Mouse (Mus musculus) spleen, adult 2 months (tissue): ENCODE data around the gene Acin1. TPM values are rescaled to one million over a fixed set of nuclear protein-coding genes. Genes with fewer than 3 reads are reported as not detected.

Experiments
- DNase-seq, 2 experiments: peaks; one replicate each; pipeline versions ENCODE4 v3.0.0 to v3.0.0-alpha.2; 2012 to 2021; ENCODE audit warnings: low spot score in 2 of 2, low read depth in 1 of 2
- H3K27ac ChIP-seq: fragments of 200-500 bp; 2 replicates; pipeline ENCODE4 v1.5.1; 2012; ENCODE audit warnings: low read length, inconsistent platforms; ENCODE audit not compliant: insufficient read depth
- H3K27me3 ChIP-seq: fragments of 200-500 bp; 2 replicates; pipeline ENCODE4 v1.6.1; 2012; ENCODE audit warnings: mild to moderate bottlenecking, moderate library complexity, low read length, inconsistent platforms; ENCODE audit not compliant: control insufficient read depth, insufficient read depth
- H3K36me3 ChIP-seq: fragments of 200-500 bp; 2 replicates; pipeline ENCODE4 v1.6.1; 2012; ENCODE audit warnings: mild to moderate bottlenecking, low read length, inconsistent platforms; ENCODE audit not compliant: control insufficient read depth, insufficient read depth
- H3K4me1 ChIP-seq: fragments of 200-500 bp; 2 replicates; pipeline ENCODE4 v1.6.1; 2011; ENCODE audit warnings: inconsistent platforms; ENCODE audit not compliant: control insufficient read depth, insufficient read depth, insufficient read length
- H3K4me3 ChIP-seq: fragments of 200-500 bp; 2 replicates; pipeline ENCODE4 v1.5.1; 2011; ENCODE audit warnings: mild to moderate bottlenecking, inconsistent platforms; ENCODE audit not compliant: insufficient read depth, insufficient read length; ENCODE audit errors: extremely low read depth
- CTCF ChIP-seq: fragments of 200-500 bp; IDR thresholded peaks from 2 replicates; pipeline ENCODE4 v1.5.1; 2011; ENCODE audit warnings: mild to moderate bottlenecking, inconsistent platforms; ENCODE audit not compliant: insufficient read depth, insufficient read length, insufficient replicate concordance; ENCODE audit errors: extremely low read depth
- POLR2A ChIP-seq: fragments of 200-500 bp; IDR thresholded peaks from 2 replicates; pipeline ENCODE4 v1.6.1; 2011; ENCODE audit warnings: low read depth, low read length, inconsistent platforms
- WGBS: fragments of 180-500 bp; shearing (Covaris S2); methylation state at CpG from one replicate; pipeline ENCODE4 v1.1.7; 2018; 5-methylcytosine and 5-hydroxymethylcytosine counted together
- polyA plus RNA-seq: library from polyadenylated mRNA; depleted of rRNA; stranded (reverse); fragments of >200 nt; gene quantifications from 2 replicates; pipeline ENCODE4 v1.2.3, GENCODE M21; 2012

Gene Acin1
- polyA plus RNA-seq, 1 experiment: 126 TPM

DNA sequence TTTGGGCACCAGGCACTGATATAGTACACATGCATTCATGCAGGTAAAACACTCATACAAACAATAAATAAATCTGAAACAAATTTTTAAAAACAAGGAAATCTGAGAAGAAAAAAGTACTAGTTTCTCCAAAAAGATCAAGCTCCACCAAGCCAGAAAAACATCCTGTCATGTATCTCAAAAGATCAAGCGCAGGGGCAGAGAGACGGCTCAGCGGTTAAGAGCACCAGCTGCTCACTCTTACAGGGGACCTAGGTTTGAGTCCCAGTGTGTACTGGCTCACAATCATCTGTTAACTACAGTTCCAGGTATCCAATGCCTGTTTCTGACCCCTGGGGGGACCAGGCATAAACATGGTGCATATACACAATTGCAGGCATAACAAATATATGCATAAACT, 4.3 kb downstream of the Acin1 start:
- no peak for DNase-seq
- H3K4me1 ChIP-seq: no peaks in the 10 kb centered on the region; the same call in 1 of the 2 replicates
- WGBS: 66% methylated on average over 3 of the region's 3 CpGs
- H3K4me3 ChIP-seq: no peak overlapping the region
- peaks cover 20% of the 10 kb centered on the region for H3K36me3 ChIP-seq
- H3K27ac ChIP-seq: no peak overlapping the region
- H3K27me3 ChIP-seq: no peaks in the 10 kb centered on the region
- no peak for TF ChIP-seq POLR2A
- no peak for TF ChIP-seq CTCF

GRCm38 (mm10) chr14:54678657-54679304, 8.0 kb downstream of the Acin1 start:
- no peaks in the 10 kb centered on the region for H3K27me3 ChIP-seq
- no peak overlapping the region for H3K27ac ChIP-seq
- H3K4me3 ChIP-seq: no peak overlapping the region
- no peak for DNase-seq
- peaks cover 33% of the 10 kb centered on the region for H3K36me3 ChIP-seq
- WGBS: 96% methylated on average over 16 of the region's 16 CpGs
- no peak for TF ChIP-seq CTCF
- no peaks in the 10 kb centered on the region for H3K4me1 ChIP-seq

GRCm38 (mm10) chr14:54676290-54676689, 10.4 kb downstream of the Acin1 start:
- H3K4me3 ChIP-seq: no peak overlapping the region
- no peaks in the 10 kb centered on the region for H3K4me1 ChIP-seq
- WGBS: 91% methylated on average over 5 of the region's 5 CpGs
- no peak for DNase-seq
- peaks cover 36% of the 10 kb centered on the region for H3K36me3 ChIP-seq
- H3K27me3 ChIP-seq: no peaks in the 10 kb centered on the region
- TF ChIP-seq CTCF: no peak
- no peak for TF ChIP-seq POLR2A
- H3K27ac ChIP-seq: no peak overlapping the region

DNA sequence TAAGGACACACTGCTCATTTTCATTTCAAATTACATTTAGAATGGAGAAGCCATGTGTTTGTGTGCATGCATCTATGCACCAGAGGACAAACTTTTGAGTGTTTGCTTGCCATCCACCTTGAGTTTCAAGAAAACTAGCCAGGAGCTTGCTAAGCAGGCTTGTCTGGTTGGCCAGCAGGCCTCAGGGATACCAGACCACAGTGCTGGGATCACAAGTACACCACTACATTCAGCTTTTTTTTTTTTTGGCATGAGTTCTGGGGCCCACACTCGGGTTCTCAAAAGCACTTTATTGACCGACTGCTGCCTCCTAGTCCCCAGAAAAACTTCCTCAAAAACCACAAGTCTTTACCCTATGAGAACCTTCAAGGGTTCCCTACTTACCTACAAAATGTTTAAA, 12.4 kb downstream of the Acin1 start:
- H3K4me1 ChIP-seq: no peaks in the 10 kb centered on the region
- WGBS: 53% methylated on average over 2 of the region's 2 CpGs

DNA sequence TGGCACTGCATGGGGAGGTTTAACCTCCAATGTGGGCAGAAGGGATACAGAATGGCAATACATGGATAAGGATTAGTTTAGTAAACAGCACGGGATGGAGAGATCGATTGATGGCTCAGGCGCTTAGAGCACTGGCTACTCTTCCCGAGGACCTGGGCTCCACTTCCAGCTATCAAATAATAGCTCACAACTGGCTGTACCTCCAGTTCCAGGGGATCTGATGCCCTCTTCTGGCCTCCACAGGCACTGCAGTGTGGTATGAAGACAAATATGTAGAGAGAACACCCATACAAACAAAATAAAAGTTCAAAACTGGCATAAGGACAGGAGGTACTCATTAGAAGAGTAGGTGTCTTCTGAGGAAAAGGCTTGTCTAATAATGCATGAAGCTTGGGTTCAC, 17.4 kb downstream of the Acin1 start:
- TF ChIP-seq CTCF: peak; percentile 50; the same call in 1 of the 2 replicates
- TF ChIP-seq POLR2A: no peak
- peak in 1 of 2 experiments; percentile 51 for DNase-seq
- no peak overlapping the region for H3K27ac ChIP-seq
- WGBS: 74% methylated on average over 4 of the region's 4 CpGs
- no peak overlapping the region for H3K4me3 ChIP-seq
- peaks cover 31% of the 10 kb centered on the region for H3K36me3 ChIP-seq
- no peaks in the 10 kb centered on the region for H3K27me3 ChIP-seq
- no peaks in the 10 kb centered on the region for H3K4me1 ChIP-seq

More for the DNA sequence above, 12.4 kb downstream of the Acin1 start:
- no peak for TF ChIP-seq CTCF
- TF ChIP-seq POLR2A: no peak
- H3K27ac ChIP-seq: no peak overlapping the region
- no peak for DNase-seq
- no peak overlapping the region for H3K4me3 ChIP-seq
- H3K36me3 ChIP-seq: peaks cover 35% of the 10 kb centered on the region
- no peaks in the 10 kb centered on the region for H3K27me3 ChIP-seq

DNA sequence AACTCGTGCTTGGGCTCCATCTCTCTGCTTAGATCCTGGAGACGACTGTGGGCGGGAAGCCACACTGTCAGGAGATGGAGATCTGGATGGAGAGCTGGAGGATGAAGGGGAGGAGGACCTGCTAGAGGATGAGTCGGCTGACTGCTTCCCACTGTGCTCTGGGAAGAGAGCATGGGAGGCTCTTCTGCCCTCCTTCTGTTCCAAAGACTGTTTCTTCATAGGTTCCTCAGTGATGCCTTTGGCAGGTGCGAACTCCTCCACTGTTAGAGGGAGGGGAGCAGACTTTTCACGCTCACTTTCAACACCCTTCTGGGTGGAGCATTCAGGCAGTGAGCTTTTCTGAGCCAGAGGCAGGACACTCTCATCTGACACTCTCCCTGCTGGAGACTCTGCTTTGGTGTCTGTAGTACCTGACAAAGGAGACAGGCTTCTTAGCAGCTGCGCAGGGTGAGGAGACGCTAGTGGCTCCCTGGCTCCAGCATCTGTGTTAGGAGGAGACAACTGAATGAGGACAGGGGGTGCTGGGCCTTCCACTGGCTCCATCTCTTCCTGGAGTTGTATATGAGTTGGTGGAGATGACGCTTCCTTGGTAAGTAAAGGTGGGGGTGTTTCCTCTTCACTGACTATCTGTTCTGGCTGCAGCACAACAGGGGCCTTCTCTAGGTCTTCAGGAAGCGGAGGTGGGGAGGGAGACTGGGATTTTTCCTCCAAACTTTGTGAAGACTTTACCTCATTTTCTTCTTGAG, 22.1 kb downstream of the Acin1 start:
- TF ChIP-seq POLR2A: no peak
- TF ChIP-seq CTCF: no peak
- H3K4me3 ChIP-seq: no peak overlapping the region
- no peak for DNase-seq
- H3K27ac ChIP-seq: no peak overlapping the region
- no peaks in the 10 kb centered on the region for H3K4me1 ChIP-seq
- H3K27me3 ChIP-seq: no peaks in the 10 kb centered on the region
- WGBS: 97% methylated on average over 10 of the region's 10 CpGs
- H3K36me3 ChIP-seq: peaks cover 49% of the 10 kb centered on the region

DNA sequence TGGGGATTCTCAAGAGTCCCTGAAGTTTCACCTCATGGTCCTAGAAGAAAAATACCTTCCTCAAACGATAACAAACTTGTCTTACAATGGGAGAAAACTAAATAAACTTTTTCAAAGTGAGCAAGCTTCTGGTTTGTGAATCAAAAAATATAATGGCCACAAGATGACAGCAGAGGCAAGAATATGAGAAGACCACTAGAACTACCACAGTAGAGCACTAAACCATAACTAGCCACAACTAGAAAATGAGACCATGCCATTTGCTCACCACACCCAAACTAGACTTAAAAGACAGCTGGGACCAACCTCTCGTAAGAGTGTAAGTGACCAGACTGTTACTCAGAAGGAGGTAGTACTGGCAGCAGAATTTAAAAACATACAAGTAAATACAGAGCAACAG, 26.7 kb downstream of the Acin1 start:
- H3K27ac ChIP-seq: no peak overlapping the region
- H3K4me1 ChIP-seq: no peaks in the 10 kb centered on the region
- 91% methylated on average over 2 of the region's 2 CpGs for WGBS
- no peaks in the 10 kb centered on the region for H3K27me3 ChIP-seq
- no peak overlapping the region for H3K4me3 ChIP-seq
- no peak for DNase-seq
- H3K36me3 ChIP-seq: peaks cover 55% of the 10 kb centered on the region
- TF ChIP-seq POLR2A (no peak), CTCF (no peak)
